Mouse (Mus musculus): ENCODE measurements at regions not wholly inside any gene's neighbourhood (a gene's known extent, or its start where the extent isn't known, plus 50 kb on each side); places are given as distances from the start of the nearest gene placed in this dataset.

DNA sequence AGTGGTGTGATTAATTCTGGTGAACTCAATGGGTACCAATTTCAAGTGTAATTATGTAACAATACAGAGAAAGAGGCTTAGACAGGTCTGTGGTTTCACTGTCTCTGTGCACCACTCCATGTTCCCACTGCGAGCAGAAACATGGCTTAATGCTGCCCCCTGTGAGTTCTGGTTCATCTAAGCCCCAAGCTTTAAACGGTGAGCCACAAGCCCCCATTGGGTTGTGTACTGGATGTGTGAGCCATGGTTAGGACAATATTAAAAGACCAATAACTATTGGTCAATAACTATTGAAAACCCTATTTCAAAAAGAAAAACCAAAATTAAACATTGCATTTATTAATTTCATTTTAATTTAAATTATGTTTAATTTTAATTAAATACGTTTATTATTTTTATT lies 238.0 kb downstream of the Fam49a start:
- no peak for ATAC-seq (ENCODE audit: insufficient read depth, low FRiP score)
- no peak overlapping the region for H3K9ac ChIP-seq (ENCODE audit: low read length)
- H3K27me3 ChIP-seq (ENCODE audit: control insufficient read depth, insufficient read depth, low read length): no peaks in the 10 kb centered on the region
- no peak overlapping the region for H3K4me2 ChIP-seq (ENCODE audit: low read depth, low read length)
- H3K27ac ChIP-seq (ENCODE audit: low read length): no peak overlapping the region
- no peaks in the 10 kb centered on the region for H3K9me3 ChIP-seq (replicated peaks; ENCODE audit: control insufficient read depth, low read length)
- WGBS: 65% methylated on average over 3 of the region's 3 CpGs
- no peak overlapping the region for H3K4me3 ChIP-seq (replicated peaks; ENCODE audit: low read length)
- H3K36me3 ChIP-seq (ENCODE audit: control insufficient read depth, insufficient read depth, low read length): no peaks in the 10 kb centered on the region
- no peaks in the 10 kb centered on the region for H3K4me1 ChIP-seq (ENCODE audit: control insufficient read depth, insufficient read depth, low read length)

DNA sequence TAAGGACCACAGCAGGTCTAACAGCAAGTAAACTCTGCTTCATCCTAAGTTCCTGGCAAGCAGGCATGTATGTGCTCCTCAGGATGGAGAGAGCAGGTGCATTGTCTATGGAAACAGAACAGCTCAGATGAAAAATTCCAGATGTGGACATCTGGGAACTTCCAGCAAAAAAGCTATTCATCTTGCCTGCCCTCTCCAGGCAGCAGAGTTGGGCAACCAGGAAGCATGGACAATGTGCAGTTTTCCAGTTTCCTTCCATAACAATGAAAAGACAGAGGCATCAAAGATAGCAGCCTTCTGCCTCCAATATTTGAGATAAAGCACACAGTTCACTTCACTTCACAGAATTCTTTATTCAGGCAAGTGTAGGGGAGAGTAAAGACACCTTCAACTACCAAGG lies 236.7 kb downstream of the Fam49a start:
- Histone ChIP-seq H3K9ac (ENCODE audit: low read length) (no peak overlapping the region), H3K9me3 (replicated peaks; ENCODE audit: control insufficient read depth, low read length) (no peaks in the 10 kb centered on the region), H3K4me3 (replicated peaks; ENCODE audit: low read length) (no peak overlapping the region), H3K4me1 (ENCODE audit: control insufficient read depth, insufficient read depth, low read length) (no peaks in the 10 kb centered on the region), H3K4me2 (ENCODE audit: low read depth, low read length) (no peak overlapping the region), H3K27ac (ENCODE audit: low read length) (no peak overlapping the region), H3K36me3 (ENCODE audit: control insufficient read depth, insufficient read depth, low read length) (no peaks in the 10 kb centered on the region), H3K27me3 (ENCODE audit: control insufficient read depth, insufficient read depth, low read length) (no peaks in the 10 kb centered on the region)
- no peak for ATAC-seq (ENCODE audit: insufficient read depth, low FRiP score)

DNA sequence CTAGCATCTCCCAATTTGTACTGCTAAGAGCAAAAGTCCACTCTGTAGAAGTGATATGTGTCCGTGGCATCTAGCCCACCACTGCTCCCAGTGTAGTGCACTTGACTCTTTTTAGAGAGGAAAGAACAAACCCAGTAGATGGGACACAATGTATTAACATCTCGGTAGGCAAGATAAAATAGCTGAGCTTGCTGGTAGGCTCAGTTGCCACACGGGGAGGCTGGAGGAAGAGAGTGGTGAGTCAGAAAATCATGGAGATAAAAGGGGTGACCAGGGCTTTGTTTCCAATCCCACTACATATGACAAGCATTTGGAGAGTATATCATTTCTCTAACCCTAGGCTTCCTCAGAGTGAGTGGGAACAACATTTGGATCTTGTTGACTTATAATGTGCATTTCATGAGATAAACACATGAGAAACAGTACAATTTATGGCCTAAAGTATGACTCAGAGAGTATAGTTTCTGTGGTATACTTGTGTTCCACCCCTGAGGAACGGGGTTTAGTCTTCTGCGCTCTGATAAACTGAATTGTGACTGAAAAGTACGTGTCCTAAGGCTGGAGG lies 235.4 kb downstream of the Fam49a start:
- Histone ChIP-seq H3K9me3 (replicated peaks; ENCODE audit: control insufficient read depth, low read length) (no peaks in the 10 kb centered on the region), H3K27ac (ENCODE audit: low read length) (no peak overlapping the region), H3K4me3 (replicated peaks; ENCODE audit: low read length) (no peak overlapping the region), H3K36me3 (ENCODE audit: control insufficient read depth, insufficient read depth, low read length) (no peaks in the 10 kb centered on the region), H3K27me3 (ENCODE audit: control insufficient read depth, insufficient read depth, low read length) (no peaks in the 10 kb centered on the region), H3K9ac (ENCODE audit: low read length) (no peak overlapping the region), H3K4me2 (ENCODE audit: low read depth, low read length) (no peak overlapping the region), H3K4me1 (ENCODE audit: control insufficient read depth, insufficient read depth, low read length) (no peaks in the 10 kb centered on the region)
- ATAC-seq (ENCODE audit: insufficient read depth, low FRiP score): no peak
- 77% methylated on average over 6 of the region's 6 CpGs for WGBS

DNA sequence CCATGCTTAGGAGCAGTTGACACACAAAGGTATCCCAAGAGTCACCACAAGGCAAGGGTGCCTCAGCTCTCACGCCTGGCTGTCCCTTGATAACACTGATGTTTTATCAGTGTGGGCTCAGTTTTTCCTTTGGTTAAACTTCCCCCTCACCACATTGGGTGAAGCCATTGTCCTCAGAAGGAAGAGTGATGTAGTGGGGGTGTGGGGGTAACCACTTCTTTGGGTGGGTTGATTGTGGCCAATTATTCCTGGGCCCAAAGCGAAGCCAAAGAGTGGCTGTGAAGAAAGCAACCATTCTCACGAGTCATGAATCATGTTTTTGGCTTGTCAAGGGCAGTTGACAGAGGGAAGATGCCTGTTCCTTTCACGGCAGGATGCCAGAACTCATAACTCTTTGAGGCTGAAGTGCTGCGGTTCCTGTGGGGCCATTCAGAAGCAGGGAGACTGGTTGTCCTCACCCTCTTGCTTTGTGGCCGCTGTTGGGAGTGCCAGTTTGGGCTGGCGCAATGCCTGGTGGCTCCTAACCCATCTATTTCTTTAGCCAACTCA lies 234.7 kb downstream of the Fam49a start:
- ATAC-seq (ENCODE audit: insufficient read depth, low FRiP score): no peak
- no peaks in the 10 kb centered on the region for H3K9me3 ChIP-seq (replicated peaks; ENCODE audit: control insufficient read depth, low read length)
- 74% methylated on average over 7 of the region's 7 CpGs for WGBS

DNA sequence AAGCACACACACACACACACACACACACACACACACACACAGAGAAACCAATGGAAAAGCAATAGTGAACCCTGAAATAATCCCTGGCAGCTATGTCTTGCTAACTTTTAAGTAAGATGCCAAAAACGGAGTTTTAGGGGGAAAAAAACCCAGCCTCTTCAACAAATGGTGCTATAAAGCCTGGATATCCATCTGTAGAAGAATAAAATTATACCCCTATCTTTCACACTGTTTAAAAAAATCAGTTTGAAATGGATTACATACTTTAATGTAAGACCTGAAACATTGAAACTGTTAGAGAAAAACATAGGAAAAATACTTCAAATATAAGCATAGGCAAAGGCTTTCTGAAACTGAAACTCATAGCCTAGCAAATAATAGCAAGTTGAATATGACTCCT lies 228.2 kb downstream of the Fam49a start:
- 83% methylated on average over 1 of the region's 1 CpGs for WGBS
- no peak overlapping the region for H3K4me3 ChIP-seq (replicated peaks; ENCODE audit: low read length)
- H3K4me2 ChIP-seq (ENCODE audit: low read depth, low read length): no peak overlapping the region
- no peak for ATAC-seq (ENCODE audit: insufficient read depth, low FRiP score)
- H3K9ac ChIP-seq (ENCODE audit: low read length): no peak overlapping the region
- no peaks in the 10 kb centered on the region for H3K36me3 ChIP-seq (ENCODE audit: control insufficient read depth, insufficient read depth, low read length)
- H3K4me1 ChIP-seq (ENCODE audit: control insufficient read depth, insufficient read depth, low read length): no peaks in the 10 kb centered on the region
- H3K27ac ChIP-seq (ENCODE audit: low read length): no peak overlapping the region
- no peaks in the 10 kb centered on the region for H3K27me3 ChIP-seq (ENCODE audit: control insufficient read depth, insufficient read depth, low read length)
- no peaks in the 10 kb centered on the region for H3K9me3 ChIP-seq (replicated peaks; ENCODE audit: control insufficient read depth, low read length)

More for the DNA sequence above, 234.7 kb downstream of the Fam49a start:
- H3K9ac ChIP-seq (ENCODE audit: low read length): no peak overlapping the region
- no peak overlapping the region for H3K4me3 ChIP-seq (replicated peaks; ENCODE audit: low read length)
- no peak overlapping the region for H3K27ac ChIP-seq (ENCODE audit: low read length)
- H3K4me2 ChIP-seq (ENCODE audit: low read depth, low read length): no peak overlapping the region
- H3K4me1 ChIP-seq (ENCODE audit: control insufficient read depth, insufficient read depth, low read length): no peaks in the 10 kb centered on the region
- no peaks in the 10 kb centered on the region for H3K27me3 ChIP-seq (ENCODE audit: control insufficient read depth, insufficient read depth, low read length)
- H3K36me3 ChIP-seq (ENCODE audit: control insufficient read depth, insufficient read depth, low read length): no peaks in the 10 kb centered on the region

DNA sequence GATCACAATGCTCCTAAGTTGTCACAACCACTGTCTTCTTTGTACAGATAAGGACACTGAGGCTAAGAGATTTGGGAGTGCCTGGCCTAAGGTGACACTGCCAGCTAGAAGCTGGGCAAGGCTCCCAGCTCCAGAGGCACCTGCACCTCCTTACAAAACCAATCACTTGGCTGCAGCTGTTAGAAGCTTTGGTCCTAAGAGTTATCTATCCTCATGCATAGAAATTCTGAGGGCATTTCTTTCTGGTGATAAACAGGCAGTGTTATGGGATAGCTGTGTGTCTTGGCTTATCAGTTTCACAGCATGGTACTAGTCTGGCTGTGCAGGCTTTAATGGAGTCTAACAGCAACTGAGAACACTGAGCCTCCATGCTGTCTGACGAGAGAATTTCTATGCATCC lies 226.2 kb downstream of the Fam49a start:
- Histone ChIP-seq H3K9me3 (replicated peaks; ENCODE audit: control insufficient read depth, low read length) (no peaks in the 10 kb centered on the region), H3K27ac (ENCODE audit: low read length) (no peak overlapping the region), H3K4me2 (ENCODE audit: low read depth, low read length) (no peak overlapping the region), H3K9ac (ENCODE audit: low read length) (no peak overlapping the region), H3K27me3 (ENCODE audit: control insufficient read depth, insufficient read depth, low read length) (no peaks in the 10 kb centered on the region), H3K4me3 (replicated peaks; ENCODE audit: low read length) (no peak overlapping the region), H3K36me3 (ENCODE audit: control insufficient read depth, insufficient read depth, low read length) (no peaks in the 10 kb centered on the region), H3K4me1 (ENCODE audit: control insufficient read depth, insufficient read depth, low read length) (no peaks in the 10 kb centered on the region)
- ATAC-seq (ENCODE audit: insufficient read depth, low FRiP score): 0 out of 2 replicates have a peak, but pooled peaks have one; percentile 37
- WGBS: 71% methylated on average over 1 of the region's 1 CpGs

DNA sequence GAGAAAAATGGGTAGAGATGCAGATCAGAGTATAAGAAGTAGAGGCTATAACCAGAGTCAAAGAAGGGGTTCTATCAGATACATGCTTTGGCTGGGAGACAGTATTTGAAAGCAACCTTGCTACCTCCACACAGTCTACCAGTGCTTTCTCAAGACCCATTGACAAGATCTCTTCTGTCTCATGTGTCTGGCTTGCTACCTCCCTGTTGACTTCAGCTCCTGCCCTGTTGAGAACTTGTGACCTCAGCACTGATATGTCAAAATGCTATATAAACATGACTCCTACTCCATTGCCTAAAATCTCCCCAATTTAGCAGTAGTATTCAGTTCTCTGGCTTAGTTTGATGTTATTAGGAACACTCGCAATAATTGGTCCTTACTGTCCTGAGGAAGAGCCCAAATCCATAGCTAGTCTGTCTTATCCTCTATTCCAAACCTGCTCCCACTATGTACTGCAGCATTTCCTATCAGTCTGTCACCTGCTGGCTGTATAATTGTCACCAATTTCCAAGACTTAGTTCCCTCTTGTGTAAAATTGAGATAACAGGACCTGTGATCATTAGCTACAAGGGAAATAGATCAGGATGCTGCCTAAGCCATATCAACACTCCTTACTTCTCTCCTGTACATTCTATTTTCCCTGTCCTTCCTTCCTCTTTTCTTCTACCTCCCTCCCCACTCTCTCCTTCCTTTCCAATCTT lies 224.9 kb downstream of the Fam49a start:
- Histone ChIP-seq H3K4me1 (ENCODE audit: control insufficient read depth, insufficient read depth, low read length) (no peaks in the 10 kb centered on the region), H3K4me2 (ENCODE audit: low read depth, low read length) (no peak overlapping the region), H3K27ac (ENCODE audit: low read length) (no peak overlapping the region), H3K9ac (ENCODE audit: low read length) (no peak overlapping the region), H3K4me3 (replicated peaks; ENCODE audit: low read length) (no peak overlapping the region), H3K9me3 (replicated peaks; ENCODE audit: control insufficient read depth, low read length) (no peaks in the 10 kb centered on the region), H3K27me3 (ENCODE audit: control insufficient read depth, insufficient read depth, low read length) (no peaks in the 10 kb centered on the region), H3K36me3 (ENCODE audit: control insufficient read depth, insufficient read depth, low read length) (no peaks in the 10 kb centered on the region)
- WGBS: 84% methylated on average over 1 of the region's 1 CpGs
- no peak for ATAC-seq (ENCODE audit: insufficient read depth, low FRiP score)

DNA sequence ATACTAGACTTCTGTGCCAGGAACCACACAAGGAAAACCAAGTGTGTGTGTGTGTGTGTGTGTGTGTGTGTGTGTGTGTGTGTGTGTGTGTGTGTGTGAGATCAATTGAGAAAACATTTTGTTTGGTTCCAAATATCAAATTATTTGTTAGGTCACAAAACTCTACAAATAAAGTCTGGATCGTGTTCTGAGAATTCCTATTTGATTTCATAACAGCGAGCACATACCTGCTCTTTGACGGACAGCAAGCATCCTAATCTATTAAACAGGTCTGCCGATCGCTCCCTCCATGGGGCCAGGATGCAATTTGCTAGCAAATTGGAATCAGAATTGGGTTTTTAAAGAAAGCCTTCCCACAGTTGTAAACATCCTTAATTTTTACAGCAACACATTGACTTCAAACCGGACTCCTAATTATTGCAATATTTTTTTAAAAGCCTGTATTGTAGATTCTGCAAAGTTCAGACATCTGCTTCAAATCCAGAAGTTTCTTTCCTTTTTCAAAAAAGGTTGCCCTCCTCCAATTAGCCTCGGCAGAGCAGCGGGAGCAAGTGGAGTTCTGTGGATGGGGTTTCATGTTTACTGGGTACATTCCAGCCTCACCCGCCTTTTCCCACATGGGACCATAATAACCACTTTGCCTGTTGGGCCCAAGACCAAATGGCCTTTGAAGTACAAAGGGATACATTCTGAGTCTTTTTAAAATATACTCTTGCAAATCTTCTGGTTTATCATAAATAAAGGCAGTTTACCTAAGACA lies 223.2 kb downstream of the Fam49a start:
- Histone ChIP-seq H3K9ac (ENCODE audit: low read length) (no peak overlapping the region), H3K4me2 (ENCODE audit: low read depth, low read length) (no peak overlapping the region), H3K4me1 (ENCODE audit: control insufficient read depth, insufficient read depth, low read length) (no peaks in the 10 kb centered on the region), H3K27ac (ENCODE audit: low read length) (no peak overlapping the region), H3K27me3 (ENCODE audit: control insufficient read depth, insufficient read depth, low read length) (no peaks in the 10 kb centered on the region), H3K36me3 (ENCODE audit: control insufficient read depth, insufficient read depth, low read length) (no peaks in the 10 kb centered on the region), H3K4me3 (replicated peaks; ENCODE audit: low read length) (no peak overlapping the region), H3K9me3 (replicated peaks; ENCODE audit: control insufficient read depth, low read length) (no peaks in the 10 kb centered on the region)
- 71% methylated on average over 9 of the region's 9 CpGs for WGBS
- no peak for ATAC-seq (ENCODE audit: insufficient read depth, low FRiP score)

DNA sequence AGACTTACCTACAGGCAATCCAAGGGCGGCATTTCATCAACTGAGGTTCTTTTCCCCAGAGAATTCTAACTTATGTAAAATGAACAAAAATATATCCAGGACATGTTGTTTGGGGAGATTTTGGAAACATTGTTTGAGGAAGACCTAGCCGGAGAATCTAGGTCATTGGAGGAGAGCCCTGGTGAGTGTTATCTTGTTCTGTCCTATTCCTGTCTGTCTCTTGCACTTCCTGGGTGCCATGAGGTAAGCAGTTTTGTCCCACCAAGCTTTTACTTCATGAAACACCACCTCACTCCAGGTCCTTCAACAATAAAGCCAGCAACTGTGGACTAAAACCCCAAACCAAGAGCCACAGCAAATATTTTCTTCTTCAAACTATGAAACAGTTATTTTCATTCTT lies 218.5 kb downstream of the Fam49a start:
- no peak for ATAC-seq (ENCODE audit: insufficient read depth, low FRiP score)
- Histone ChIP-seq H3K9ac (ENCODE audit: low read length) (no peak overlapping the region), H3K27me3 (ENCODE audit: control insufficient read depth, insufficient read depth, low read length) (no peaks in the 10 kb centered on the region), H3K4me1 (ENCODE audit: control insufficient read depth, insufficient read depth, low read length) (no peaks in the 10 kb centered on the region), H3K27ac (ENCODE audit: low read length) (no peak overlapping the region), H3K36me3 (ENCODE audit: control insufficient read depth, insufficient read depth, low read length) (no peaks in the 10 kb centered on the region), H3K4me3 (replicated peaks; ENCODE audit: low read length) (no peak overlapping the region), H3K4me2 (ENCODE audit: low read depth, low read length) (no peak overlapping the region), H3K9me3 (replicated peaks; ENCODE audit: control insufficient read depth, low read length) (no peaks in the 10 kb centered on the region)
- 90% methylated on average over 2 of the region's 2 CpGs for WGBS

Measured in stomach, embryonic 16.5 days (tissue).